Mouse (Mus musculus): ENCODE data around the gene Crybg2. TPM values are rescaled to one million over a fixed set of nuclear protein-coding genes. Genes with fewer than 3 reads are reported as not detected.

The Crybg2 gene
- polyA plus RNA-seq, 1 experiment, result 5.1 TPM

DNA sequence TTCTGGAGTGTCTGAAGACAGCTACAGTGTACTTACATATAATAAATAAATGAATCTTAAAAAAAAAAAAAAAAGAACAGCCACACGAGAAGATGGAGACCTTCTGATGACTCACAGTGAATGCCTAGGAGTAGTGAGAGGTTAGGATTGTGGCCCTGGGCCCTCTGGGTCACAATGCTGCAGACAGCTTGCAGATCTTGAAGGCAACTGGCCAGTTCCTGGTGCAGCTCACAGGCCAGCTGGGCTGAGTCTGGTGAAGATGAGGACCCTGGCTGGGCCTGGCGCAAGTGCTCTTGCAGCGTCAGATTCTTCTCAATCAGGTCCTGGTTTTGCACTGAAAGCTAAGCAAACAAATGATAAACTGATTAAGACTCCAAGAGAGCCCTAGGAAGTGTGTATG, 71.5 kb downstream of the Crybg2 start:
- Histone ChIP-seq H3K4me1 (ENCODE audit: control insufficient read depth, insufficient read depth, low read length) (0 out of 2 replicates have a peak, but pooled peaks cover 2% of the 10 kb centered on the region), H3K27ac (ENCODE audit: insufficient read depth, low read length) (no peak overlapping the region), H3K4me3 (ENCODE audit: insufficient read depth, low read length) (no peak overlapping the region)
- TF ChIP-seq CTCF (IDR thresholded peaks at IDR 0.05; ENCODE audit: extremely low read depth, insufficient read depth, low read length), result no peak
- TF ChIP-seq POLR2A (IDR thresholded peaks at IDR 0.05; ENCODE audit: extremely low read depth, insufficient read depth, low read length), result no peak

DNA sequence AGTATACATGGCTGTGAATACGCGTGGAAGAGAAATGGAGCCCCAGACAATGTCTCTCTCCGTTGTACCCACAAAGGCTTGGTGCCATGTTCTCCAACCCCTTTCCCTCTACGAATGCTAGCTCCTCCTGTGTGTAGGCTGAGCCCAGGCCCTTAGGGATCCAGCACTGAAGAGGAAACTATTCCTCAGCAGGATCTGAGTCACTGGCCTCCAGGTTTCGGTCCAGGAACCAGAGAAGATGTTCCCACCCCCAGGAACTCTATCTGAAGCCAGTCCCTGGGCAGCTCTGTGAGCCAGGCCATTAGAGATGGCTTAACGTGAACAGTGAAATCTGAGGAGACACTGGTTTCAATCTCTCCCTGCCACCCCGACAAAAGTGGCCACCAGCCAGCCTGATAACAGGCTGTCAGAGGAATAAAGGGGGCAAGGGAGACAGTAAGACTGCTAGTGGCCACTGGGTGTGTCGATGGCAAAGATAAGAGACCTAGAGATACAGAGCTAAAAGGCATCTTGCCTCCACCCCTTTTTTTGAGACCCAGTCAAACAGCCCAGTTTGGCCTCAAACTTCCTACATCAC, 72.0 kb downstream of the Crybg2 start:
- H3K27ac ChIP-seq (ENCODE audit: insufficient read depth, low read length), result no peak overlapping the region
- H3K4me1 ChIP-seq (ENCODE audit: control insufficient read depth, insufficient read depth, low read length), result 0 out of 2 replicates have a peak, but pooled peaks cover 1% of the 10 kb centered on the region
- TF ChIP-seq POLR2A (IDR thresholded peaks at IDR 0.05; ENCODE audit: extremely low read depth, insufficient read depth, low read length) (no peak), CTCF (IDR thresholded peaks at IDR 0.05; ENCODE audit: extremely low read depth, insufficient read depth, low read length) (no peak)
- no peak overlapping the region for H3K4me3 ChIP-seq (ENCODE audit: insufficient read depth, low read length)

- no peak overlapping the region for H3K27ac ChIP-seq (ENCODE audit: insufficient read depth, low read length)
- TF ChIP-seq POLR2A (IDR thresholded peaks at IDR 0.05; ENCODE audit: extremely low read depth, insufficient read depth, low read length) (no peak), CTCF (IDR thresholded peaks at IDR 0.05; ENCODE audit: extremely low read depth, insufficient read depth, low read length) (no peak)
- H3K4me1 ChIP-seq (ENCODE audit: control insufficient read depth, insufficient read depth, low read length), result no peaks in the 10 kb centered on the region
- H3K4me3 ChIP-seq (ENCODE audit: insufficient read depth, low read length), result no peak overlapping the region
Measured at GRCm38 (mm10) chr4:134136280-134136926, 75.8 kb downstream of the Crybg2 start.

DNA sequence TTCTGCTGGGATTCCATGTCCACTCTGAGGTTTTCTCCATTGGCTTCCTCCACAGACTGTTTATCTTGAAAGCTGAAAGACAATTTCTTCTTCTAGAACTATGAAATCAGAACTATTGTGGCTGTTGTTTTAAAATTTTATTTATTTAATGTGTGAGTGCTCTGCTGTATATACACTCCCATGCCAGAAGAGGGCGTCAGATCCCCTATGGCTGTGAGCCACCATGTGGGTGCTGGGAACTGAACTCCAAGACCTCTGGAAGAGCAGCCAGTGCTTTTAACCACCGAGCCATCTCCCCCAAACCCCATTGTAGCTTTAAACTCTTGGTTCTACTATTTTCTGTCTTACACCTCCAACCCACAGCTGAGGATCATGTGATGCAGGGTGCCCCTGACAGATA, 78.2 kb downstream of the Crybg2 start:
- Histone ChIP-seq H3K27ac (ENCODE audit: insufficient read depth, low read length) (no peak overlapping the region), H3K4me1 (ENCODE audit: control insufficient read depth, insufficient read depth, low read length) (no peaks in the 10 kb centered on the region), H3K4me3 (ENCODE audit: insufficient read depth, low read length) (no peak overlapping the region)
- TF ChIP-seq POLR2A (IDR thresholded peaks at IDR 0.05; ENCODE audit: extremely low read depth, insufficient read depth, low read length), result no peak
- TF ChIP-seq CTCF (IDR thresholded peaks at IDR 0.05; ENCODE audit: extremely low read depth, insufficient read depth, low read length), result no peak

Other genes with a start within 250 kb of the Crybg2 start
- gene Rps6ka1, start 173.0 kb upstream of the Crybg2 start, polyA plus RNA-seq (2012; rRNA removed), result 13.2 and 13.3 TPM in 2 replicates
- 158 TPM in 2 replicates for gene Hmgn2, start 92.2 kb upstream of the Crybg2 start, polyA plus RNA-seq (2012; rRNA removed)
- gene Dhdds, start 59.9 kb upstream of the Crybg2 start, polyA plus RNA-seq (2012; rRNA removed), result 66.2 and 68.2 TPM in 2 replicates
- not detected in 2 replicates for gene Lin28a, start 42.0 kb upstream of the Crybg2 start, polyA plus RNA-seq (2012; rRNA removed)
- gene Zfp683, start 7.0 kb upstream of the Crybg2 start, polyA plus RNA-seq (2012; rRNA removed), result not detected in 2 replicates
- gene Cd52, start 34.3 kb downstream of the Crybg2 start, polyA plus RNA-seq (2012; rRNA removed), result 4.2 and 5.5 TPM in 2 replicates
- 45.4 and 51.3 TPM in 2 replicates for gene Ubxn11, start 41.8 kb downstream of the Crybg2 start, polyA plus RNA-seq (2012; rRNA removed)
- gene Sh3bgrl3, start 68.0 kb downstream of the Crybg2 start, polyA plus RNA-seq (2012; rRNA removed), result 487 and 489 TPM in 2 replicates
- 16.0 and 22.2 TPM in 2 replicates for gene Cep85, start 126.3 kb downstream of the Crybg2 start, polyA plus RNA-seq (2012; rRNA removed)
- not detected in 2 replicates for gene Gm7534, start 142.2 kb downstream of the Crybg2 start, polyA plus RNA-seq (2012; rRNA removed)
- gene Catsper4, start 166.6 kb downstream of the Crybg2 start, polyA plus RNA-seq (2012; rRNA removed), result 0.08 TPM in 1 of 2 replicates, not detected in the other
- 0.35 and 0.68 TPM in 2 replicates for gene Cnksr1, start 177.6 kb downstream of the Crybg2 start, polyA plus RNA-seq (2012; rRNA removed)
- gene E130218I03Rik, start 182.8 kb downstream of the Crybg2 start, polyA plus RNA-seq (2012; rRNA removed), result not detected in 2 replicates
- gene Zfp593, start 184.8 kb downstream of the Crybg2 start, polyA plus RNA-seq (2012; rRNA removed), result 12.0 and 13.5 TPM in 2 replicates
- gene Gm30191, start 186.1 kb downstream of the Crybg2 start, polyA plus RNA-seq (2012; rRNA removed), result not detected in 2 replicates
- 7.7 and 8.5 TPM in 2 replicates for gene Grrp1, start 193.3 kb downstream of the Crybg2 start, polyA plus RNA-seq (2012; rRNA removed)
- gene Pdik1l, start 227.1 kb downstream of the Crybg2 start, polyA plus RNA-seq (2012; rRNA removed), result 8.9 and 9.1 TPM in 2 replicates

All from cortical plate, adult 2 months (tissue).